Mouse (Mus musculus) kidney, embryonic 14.5 days (tissue): ENCODE data around the gene Ttc6. TPM values are rescaled to one million over a fixed set of nuclear protein-coding genes. Genes with fewer than 3 reads are reported as not detected.

ENCODE experiments used
- ATAC-seq: fragments of 200-750 bp; cut with Nextera tagmentation; 2 replicates; pipeline ENCODE4 v1.8.0; 2017; ENCODE audit warnings: moderate number of reproducible peaks, mild to moderate bottlenecking, moderate TSS enrichment, moderate library complexity; ENCODE audit not compliant: low FRiP score, low TSS enrichment
- H3K27ac ChIP-seq: fragments of 300-500 bp; sonication (generic); 2 replicates; pipeline ENCODE4 v1.5.1; 2014; ENCODE audit warnings: low read depth, mild to moderate bottlenecking, low read length, moderate library complexity, mixed read lengths
- H3K27me3 ChIP-seq: fragments of 300-500 bp; sonication (generic); 2 replicates; pipeline ENCODE4 v1.6.1; 2014; ENCODE audit warnings: mild to moderate bottlenecking, low read length; ENCODE audit not compliant: control insufficient read depth, insufficient read depth
- H3K36me3 ChIP-seq: fragments of 300-500 bp; sonication (generic); 2 replicates; pipeline ENCODE4 v1.6.1; 2014; ENCODE audit warnings: low read length, mixed read lengths; ENCODE audit not compliant: control insufficient read depth, insufficient read depth
- H3K4me1 ChIP-seq: fragments of 300-500 bp; sonication (generic); 2 replicates; pipeline ENCODE4 v1.6.1; 2014; ENCODE audit warnings: low read length, mixed read lengths; ENCODE audit not compliant: control insufficient read depth, insufficient read depth
- H3K4me2 ChIP-seq: fragments of 300-500 bp; sonication (generic); replicated peaks from 2 replicates; pipeline ENCODE4 v1.6.1; 2014; ENCODE audit warnings: low read depth, mild to moderate bottlenecking, low read length
- H3K4me3 ChIP-seq: fragments of 300-500 bp; sonication (generic); 2 replicates; pipeline ENCODE4 v1.5.1; 2014; ENCODE audit warnings: mild to moderate bottlenecking, low read length
- H3K9ac ChIP-seq: fragments of 300-500 bp; sonication (generic); 2 replicates; pipeline ENCODE4 v1.6.1; 2014; ENCODE audit warnings: low read depth, mild to moderate bottlenecking, low read length, moderate library complexity
- H3K9me3 ChIP-seq: fragments of 300-500 bp; sonication (generic); 2 replicates; pipeline ENCODE4 v1.6.1; 2016; ENCODE audit warnings: low read length; ENCODE audit not compliant: control insufficient read depth
- WGBS: fragments of 180-500 bp; shearing (Covaris S2); extraction: QIAGEN DNeasy Blood & Tissue Kit; methylation state at CpG from one replicate; pipeline ENCODE4 v1.1.7; 2014; 5-methylcytosine and 5-hydroxymethylcytosine counted together
- polyA plus RNA-seq: library from polyadenylated mRNA; unstranded; fragments of >200 nt; fragmentation: Nextera tagmentation; extraction: Ambion mirVana; gene quantifications from 2 replicates; pipeline ENCODE4 v1.2.1, GENCODE M21; 2014

The Ttc6 gene
- 0.22 and 0.47 TPM in 2 replicates for polyA plus RNA-seq

DNA sequence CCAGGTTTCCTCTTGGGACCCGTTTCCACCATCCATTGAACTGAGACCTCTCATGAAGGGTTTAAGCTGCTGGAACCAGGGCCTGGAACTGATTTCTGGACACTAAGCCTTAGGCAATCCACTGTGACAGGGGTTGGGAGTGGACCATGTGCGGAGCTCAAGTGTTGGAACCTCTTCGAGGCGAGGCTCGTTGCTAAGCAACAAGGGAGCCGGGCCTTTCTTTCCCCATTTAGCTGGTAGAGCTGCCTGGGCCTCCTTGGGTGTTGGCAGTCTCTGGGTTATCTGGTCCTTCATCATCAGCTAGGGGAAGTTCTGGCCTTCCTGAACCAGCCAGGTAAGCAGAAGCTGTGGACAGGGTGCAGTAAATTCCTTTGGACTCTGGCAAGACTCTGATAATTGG lies at the start of gene Ttc6:
TSS of gene Ttc6 (plus strand) at position 205 of the 400 bp plus-strand sequence.
- Histone ChIP-seq H3K36me3 (no peaks in the 10 kb centered on the region), H3K4me2 (no peak within 1 kb of the TSS), H3K9me3 (no peaks in the 10 kb centered on the region), H3K4me1 (no peaks in the 10 kb centered on the region), H3K9ac (no peak within 1 kb of the TSS), H3K4me3 (no peak within 1 kb of the TSS), H3K27ac (no peak within 1 kb of the TSS), H3K27me3 (peaks cover 2% of the 10 kb centered on the region; the same call in 1 of the 2 replicates)
- 72% methylated on average over 6 of the region's 6 CpGs for whole genome bisulfite sequencing
- ATAC-seq: no peak

- no peak overlapping the region for H3K4me3 ChIP-seq
- WGBS: 44% methylated on average over 1 of the region's 1 CpGs
- ATAC-seq: no peak
- no peaks in the 10 kb centered on the region for H3K4me1 ChIP-seq
- H3K36me3 ChIP-seq: no peaks in the 10 kb centered on the region
- no peak overlapping the region for H3K9ac ChIP-seq
- no peak overlapping the region for H3K27ac ChIP-seq
- no peak overlapping the region for H3K4me2 ChIP-seq
- no peaks in the 10 kb centered on the region for H3K27me3 ChIP-seq
- no peaks in the 10 kb centered on the region for H3K9me3 ChIP-seq
Measured at GRCm38 (mm10) chr12:57514552-57514951, 49.4 kb upstream of the Ttc6 start.

DNA sequence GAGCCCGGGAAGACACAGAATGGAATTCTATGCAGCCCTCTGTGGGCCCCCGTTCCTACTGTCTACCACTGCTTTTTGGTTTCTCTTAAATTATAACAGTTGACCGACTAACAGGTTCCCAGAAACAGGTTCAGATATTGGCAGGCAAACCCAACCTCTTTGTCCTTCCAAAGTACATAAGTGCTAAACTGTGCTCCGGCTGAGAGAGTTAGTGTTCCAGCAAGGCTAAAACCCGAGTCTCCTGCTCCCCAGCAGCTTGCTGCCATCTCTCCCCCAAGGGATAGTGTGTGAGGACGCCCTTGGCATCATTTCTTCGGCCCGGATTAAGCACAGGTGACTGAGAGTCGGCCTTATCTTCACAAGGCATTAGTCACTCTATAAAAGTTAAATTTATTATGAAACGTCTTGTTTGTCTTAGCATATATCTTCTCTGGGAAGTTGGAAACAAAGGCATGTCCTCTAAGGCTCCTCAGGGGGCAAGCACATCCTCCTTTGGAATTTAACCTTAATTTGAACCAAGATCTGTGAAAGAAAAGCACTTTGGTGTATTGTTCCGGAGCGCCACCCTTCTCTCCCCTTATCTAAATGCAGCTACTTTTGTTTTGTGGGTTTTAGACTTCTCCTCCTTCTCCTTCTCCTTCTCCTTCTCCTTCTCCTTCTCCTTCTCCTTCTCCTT lies 48.1 kb upstream of the Ttc6 start:
- Histone ChIP-seq H3K36me3 (no peaks in the 10 kb centered on the region), H3K27me3 (no peaks in the 10 kb centered on the region), H3K4me2 (no peak overlapping the region), H3K4me3 (no peak overlapping the region), H3K4me1 (no peaks in the 10 kb centered on the region), H3K27ac (no peak overlapping the region), H3K9ac (no peak overlapping the region), H3K9me3 (no peaks in the 10 kb centered on the region)
- WGBS: 45% methylated on average over 12 of the region's 12 CpGs
- ATAC-seq: no peak

DNA sequence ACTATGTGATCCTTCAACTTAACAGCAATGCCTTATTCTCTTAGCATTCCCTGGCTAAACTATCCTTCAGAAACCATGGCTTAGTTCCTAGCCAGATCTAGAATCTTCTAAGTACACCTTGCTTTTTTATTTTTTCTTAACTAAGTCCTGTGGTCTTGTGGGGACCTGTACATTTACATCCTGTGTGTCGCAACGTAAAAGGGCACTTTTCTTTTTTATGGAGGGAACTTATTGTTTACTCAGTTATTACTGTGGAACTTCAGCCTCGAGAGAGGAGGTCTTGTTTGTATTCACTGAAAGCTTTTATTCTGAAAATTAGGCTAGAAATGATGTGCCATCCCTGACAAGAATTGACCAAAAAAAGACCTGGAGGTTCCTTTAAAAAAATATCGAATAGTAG lies 35.6 kb upstream of the Ttc6 start:
- Histone ChIP-seq H3K9ac (no peak overlapping the region), H3K4me3 (no peak overlapping the region), H3K9me3 (no peaks in the 10 kb centered on the region), H3K27me3 (peaks cover 29% of the 10 kb centered on the region), H3K4me2 (no peak overlapping the region), H3K4me1 (no peaks in the 10 kb centered on the region), H3K36me3 (no peaks in the 10 kb centered on the region), H3K27ac (no peak overlapping the region)
- no peak for ATAC-seq
- 76% methylated on average over 4 of the region's 4 CpGs for WGBS

GRCm38 (mm10) chr12:57530474-57530873 lies 33.4 kb upstream of the Ttc6 start:
- Histone ChIP-seq H3K4me3 (no peak overlapping the region), H3K27me3 (peaks cover 50% of the 10 kb centered on the region), H3K9me3 (no peaks in the 10 kb centered on the region), H3K4me2 (no peak overlapping the region), H3K9ac (no peak overlapping the region), H3K36me3 (no peaks in the 10 kb centered on the region), H3K4me1 (no peaks in the 10 kb centered on the region), H3K27ac (no peak overlapping the region)
- WGBS: 22% methylated on average over 9 of the region's 9 CpGs
- no peak for ATAC-seq

DNA sequence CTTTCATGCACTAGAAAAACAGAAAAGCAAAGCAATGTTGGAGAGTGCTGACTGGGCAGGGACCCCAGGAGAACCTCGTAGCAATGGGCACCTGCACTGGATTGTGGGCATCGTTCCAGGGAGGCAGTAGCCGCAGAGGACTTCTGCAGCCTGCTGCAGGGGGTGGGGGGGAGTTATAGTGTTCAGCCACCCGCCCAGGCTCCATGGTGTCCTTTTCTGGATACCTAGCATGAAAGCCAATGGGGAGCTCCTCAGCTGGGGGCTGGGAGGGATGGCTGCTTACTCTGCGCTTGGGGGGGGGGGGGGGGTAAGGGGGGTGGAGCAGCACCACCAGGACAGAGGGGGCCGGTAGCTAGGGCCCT lies 29.4 kb upstream of the Ttc6 start:
- Histone ChIP-seq H3K9me3 (no peaks in the 10 kb centered on the region), H3K27ac (no peak overlapping the region), H3K4me3 (no peak overlapping the region), H3K4me1 (no peaks in the 10 kb centered on the region; the same call in 1 of the 2 replicates), H3K9ac (0 out of 2 replicates have a peak overlapping the region, but pooled peaks have one; percentile 18), H3K4me2 (no peak overlapping the region), H3K36me3 (no peaks in the 10 kb centered on the region), H3K27me3 (peaks cover 85% of the 10 kb centered on the region)
- WGBS: 1% methylated on average over 4 of the region's 6 CpGs
- ATAC-seq: no peak; the same call in 1 of the 2 replicates

- 1% methylated on average over 37 of the region's 39 CpGs for WGBS
- no peak overlapping the region for H3K4me3 ChIP-seq
- H3K27ac ChIP-seq: no peak overlapping the region
- peak; percentile 61 for ATAC-seq
- 0 out of 2 replicates have a peak overlapping the region, but pooled peaks have one; percentile 18 for H3K9ac ChIP-seq
- H3K9me3 ChIP-seq: no peaks in the 10 kb centered on the region
- H3K4me1 ChIP-seq: no peaks in the 10 kb centered on the region; the same call in 1 of the 2 replicates
- H3K36me3 ChIP-seq: no peaks in the 10 kb centered on the region
- H3K4me2 ChIP-seq: no peak overlapping the region
- peaks cover 91% of the 10 kb centered on the region for H3K27me3 ChIP-seq
Measured at GRCm38 (mm10) chr12:57534879-57535611, 28.9 kb upstream of the Ttc6 start.

- H3K27me3 ChIP-seq: peaks cover 90% of the 10 kb centered on the region
- no peak overlapping the region for H3K27ac ChIP-seq
- H3K4me2 ChIP-seq: no peak overlapping the region
- H3K4me3 ChIP-seq: no peak overlapping the region
- no peaks in the 10 kb centered on the region; the same call in 1 of the 2 replicates for H3K4me1 ChIP-seq
- under 1% methylated on average over 25 of the region's 25 CpGs for WGBS
- ATAC-seq: peak; percentile 32; the same call in 1 of the 2 replicates
- no peaks in the 10 kb centered on the region for H3K36me3 ChIP-seq
- H3K9ac ChIP-seq: no peak overlapping the region
- no peaks in the 10 kb centered on the region for H3K9me3 ChIP-seq
Measured at GRCm38 (mm10) chr12:57536056-57536908, 27.6 kb upstream of the Ttc6 start.
